Mouse (Mus musculus): ENCODE results near the gene Igf2bp2. TPM values are rescaled to one million over a fixed set of nuclear protein-coding genes. Genes with fewer than 3 reads are reported as not detected.
A peak's percentile ranks its signal among the peaks of the same experiment; 100 is the strongest.

Gene Igf2bp2
- polyA plus RNA-seq, 2 experiments from 2014 or later: 1.1 to 1.2 TPM

DNA sequence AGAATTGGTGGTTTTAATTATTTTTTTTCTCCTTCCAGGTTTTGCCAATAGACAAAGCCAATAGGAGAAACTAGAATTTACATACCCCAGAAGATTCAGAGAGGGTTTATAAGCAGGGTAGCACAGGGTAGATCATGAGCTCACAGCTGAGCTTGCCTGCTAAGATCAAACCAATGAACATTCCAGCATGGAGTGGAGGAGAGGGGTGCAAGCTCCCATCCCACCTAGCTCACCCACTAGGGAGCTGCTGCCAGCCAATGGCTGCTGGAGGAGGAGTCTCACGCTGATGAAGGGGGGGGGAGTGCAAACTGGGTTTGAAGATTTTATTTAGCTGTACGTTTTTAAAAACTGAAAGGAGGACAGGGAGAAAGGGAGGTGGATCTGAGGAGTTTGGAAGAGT is 14.0 kb downstream of the Igf2bp2 start:
- no peak for ATAC-seq

DNA sequence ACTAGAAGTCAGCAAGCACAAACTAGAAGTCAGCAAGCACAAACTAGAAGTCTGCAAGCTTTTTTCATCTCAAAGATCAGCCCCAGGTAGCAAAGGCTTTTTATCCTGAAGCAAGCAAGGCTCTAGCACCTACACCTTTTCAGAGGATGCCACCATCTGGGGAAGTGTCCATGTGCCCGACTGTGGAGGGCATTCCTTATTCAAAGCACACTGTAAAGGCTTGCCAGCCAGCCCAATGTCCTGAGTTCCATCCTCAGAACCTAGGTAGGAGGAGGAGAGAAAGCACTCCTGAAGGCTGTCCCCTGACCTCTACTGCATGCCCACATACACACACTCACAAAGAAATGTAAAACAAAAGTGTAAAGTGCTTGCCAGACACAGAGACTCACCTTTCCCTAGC is 16.0 kb downstream of the Igf2bp2 start:
- no peak for ATAC-seq

DNA sequence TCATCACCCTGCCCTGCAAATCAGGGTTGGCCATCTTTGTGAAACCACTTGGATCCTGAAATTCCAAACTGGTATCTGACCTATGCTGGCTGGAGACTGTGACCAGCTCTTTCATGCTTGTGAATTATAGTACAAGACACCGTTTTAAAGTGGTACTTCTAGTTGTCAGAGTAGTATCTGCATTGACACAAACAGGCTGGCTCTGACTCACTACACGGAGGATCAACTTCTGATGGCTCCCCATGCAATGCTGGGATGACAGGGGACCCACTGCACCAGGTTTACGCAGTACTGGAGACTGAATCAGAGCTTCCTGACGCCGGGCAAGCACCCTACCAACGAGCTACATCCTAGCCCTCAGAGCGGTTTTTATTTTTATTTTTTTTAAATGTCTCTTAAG is 17.0 kb downstream of the Igf2bp2 start:
- no peak for ATAC-seq

DNA sequence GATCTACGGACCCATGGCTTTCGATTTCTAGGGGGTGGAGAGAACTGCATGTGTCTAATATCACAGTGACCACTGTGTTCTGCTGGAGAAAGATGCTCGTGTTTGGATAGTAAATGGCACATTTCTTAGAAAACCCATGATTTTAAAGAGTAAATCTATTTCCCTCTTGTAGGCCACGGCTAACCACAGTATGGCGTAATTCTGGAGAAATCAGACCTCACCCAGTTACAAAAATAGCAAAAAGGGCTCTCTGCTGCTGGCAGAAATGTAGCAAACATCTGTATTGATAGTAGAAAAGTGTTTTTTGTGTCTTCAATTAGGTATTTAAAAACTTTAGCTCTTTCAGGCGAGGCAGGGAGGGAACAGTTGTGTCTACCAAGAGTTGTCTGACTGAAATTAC is 18.6 kb downstream of the Igf2bp2 start:
- ATAC-seq: no peak

DNA sequence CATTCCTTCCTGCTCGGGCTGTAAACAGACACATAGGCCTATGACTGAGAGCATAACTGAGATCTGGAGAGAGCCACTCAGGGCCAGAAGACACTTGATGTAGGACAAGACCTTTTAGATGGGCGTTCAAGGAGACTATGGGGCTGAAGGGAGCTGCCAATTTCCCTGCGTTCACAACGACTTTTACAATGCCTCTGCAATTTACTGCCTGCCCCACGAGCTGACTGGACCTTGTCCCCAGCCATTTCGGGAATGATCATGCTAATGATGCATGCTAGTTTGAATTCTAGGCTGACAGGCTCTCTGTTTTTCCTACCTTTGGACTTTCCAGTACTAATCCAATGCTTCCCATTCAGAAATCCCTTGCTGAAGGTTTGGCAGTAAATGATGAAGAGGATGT is 22.2 kb downstream of the Igf2bp2 start:
- ATAC-seq: no peak

DNA sequence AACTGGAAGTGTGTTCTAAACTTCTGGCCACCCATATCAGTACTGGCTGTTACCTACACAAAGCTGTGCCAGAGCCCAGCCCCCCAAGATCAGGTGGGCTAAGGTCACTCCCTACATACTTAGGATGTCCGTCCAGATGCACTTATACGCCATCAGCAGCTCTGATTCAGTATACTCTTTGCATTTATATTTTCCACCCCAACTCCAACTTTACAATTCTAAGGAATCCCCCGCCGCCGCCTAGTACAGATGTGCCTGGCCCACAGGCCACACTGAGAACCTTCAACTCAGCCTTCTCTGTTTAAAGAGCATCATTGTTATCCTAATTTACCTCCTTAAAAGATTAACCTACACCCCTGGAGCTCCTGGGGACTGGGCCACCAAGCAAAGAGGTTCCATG is 23.3 kb downstream of the Igf2bp2 start:
- no peak for ATAC-seq

DNA sequence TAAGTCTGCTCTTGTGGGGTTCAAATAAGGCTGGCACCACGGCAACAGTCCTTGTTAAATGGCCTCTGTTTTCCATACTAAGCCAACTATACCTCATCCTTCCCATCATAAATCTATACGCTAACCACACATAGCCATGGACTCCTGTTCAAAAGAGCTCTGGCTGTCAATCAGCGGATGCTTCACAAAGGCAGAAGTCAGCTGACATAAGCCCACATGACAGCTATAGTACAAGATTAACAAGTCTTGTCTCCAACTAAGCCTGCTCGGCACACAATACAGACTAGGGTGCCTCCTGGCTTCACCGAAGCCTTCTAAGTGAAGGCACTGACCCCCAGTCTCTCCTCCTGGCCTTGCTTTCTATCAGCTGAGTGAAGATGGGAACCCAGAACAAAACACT is 26.9 kb downstream of the Igf2bp2 start:
- no peak for ATAC-seq

DNA sequence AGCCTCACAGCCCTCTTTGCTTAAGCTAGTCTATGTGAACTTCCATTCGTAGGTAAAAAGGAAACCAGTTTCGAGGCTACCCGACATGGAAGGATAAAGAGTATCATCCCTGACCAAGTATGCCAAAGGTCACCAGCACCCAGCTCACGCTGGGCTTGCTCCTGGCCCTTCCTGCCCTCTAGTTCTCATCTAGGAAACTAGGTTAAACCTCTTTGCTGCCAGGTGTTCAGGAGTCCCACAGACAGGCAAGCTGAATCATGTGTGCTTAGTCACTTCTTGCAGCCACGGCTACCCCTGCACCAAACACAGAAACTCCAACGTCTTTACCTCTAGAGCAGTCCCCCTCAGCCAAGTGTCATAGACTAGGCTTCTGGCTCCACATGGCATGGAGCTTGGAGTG is 31.8 kb downstream of the Igf2bp2 start:
- no peak for ATAC-seq

DNA sequence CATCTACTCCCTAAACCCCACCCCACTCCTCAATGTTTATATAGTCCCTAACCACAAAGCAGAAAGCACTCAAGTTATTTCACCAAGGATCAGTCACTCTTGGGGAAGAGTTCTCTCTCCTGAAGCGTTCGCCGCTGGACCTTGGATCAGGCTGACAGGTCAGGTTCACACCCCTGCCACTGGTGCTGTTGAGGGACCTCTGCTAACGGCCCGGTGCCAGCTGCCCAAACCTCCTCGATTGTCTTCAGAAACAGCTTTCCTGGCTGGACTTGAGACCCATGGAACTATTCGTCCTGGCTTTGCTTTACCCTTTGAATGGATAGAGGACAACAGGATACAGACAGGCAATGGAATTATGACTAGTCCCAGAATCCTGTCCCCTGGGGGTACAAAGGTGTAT is 33.6 kb downstream of the Igf2bp2 start:
- no peak for ATAC-seq

DNA sequence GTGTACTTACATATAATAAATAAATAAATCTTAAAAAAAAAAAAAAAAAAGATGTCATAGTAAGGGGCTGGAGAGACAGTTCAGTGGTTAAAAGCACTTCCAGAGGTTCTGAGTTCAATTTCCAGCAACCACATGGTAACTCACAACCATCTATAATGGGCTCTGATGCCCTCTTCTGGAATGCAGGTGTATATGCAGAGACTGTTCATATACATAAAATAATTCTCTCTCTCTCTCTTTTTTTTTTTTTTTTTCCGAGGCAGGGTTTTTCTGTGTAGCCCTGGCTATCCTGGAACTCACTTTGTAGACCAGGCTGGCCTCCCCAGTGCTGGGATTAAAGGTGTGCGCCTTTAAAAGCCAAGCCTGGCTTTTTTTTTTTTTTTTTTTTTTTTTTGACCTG is 34.5 kb downstream of the Igf2bp2 start:
- ATAC-seq: no peak

DNA sequence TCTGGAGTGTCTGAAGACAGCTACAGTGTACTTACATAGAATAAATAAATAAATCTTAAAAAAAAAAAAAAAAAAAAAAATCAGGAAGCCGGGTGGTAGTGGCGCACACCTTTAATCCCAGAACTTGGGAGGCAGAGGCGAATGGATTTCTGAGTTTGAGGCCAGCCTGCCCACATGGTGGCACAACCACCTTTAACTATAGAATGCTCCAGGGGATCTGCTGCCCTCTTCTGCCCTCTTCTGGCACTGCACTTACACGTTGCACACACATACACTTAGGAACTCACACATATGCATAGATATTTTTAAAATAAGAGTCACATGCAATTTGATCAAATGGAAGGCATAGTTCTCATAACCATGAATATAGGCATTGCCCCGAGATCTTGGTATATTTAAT is 35.3 kb downstream of the Igf2bp2 start:
- ATAC-seq: no peak

DNA sequence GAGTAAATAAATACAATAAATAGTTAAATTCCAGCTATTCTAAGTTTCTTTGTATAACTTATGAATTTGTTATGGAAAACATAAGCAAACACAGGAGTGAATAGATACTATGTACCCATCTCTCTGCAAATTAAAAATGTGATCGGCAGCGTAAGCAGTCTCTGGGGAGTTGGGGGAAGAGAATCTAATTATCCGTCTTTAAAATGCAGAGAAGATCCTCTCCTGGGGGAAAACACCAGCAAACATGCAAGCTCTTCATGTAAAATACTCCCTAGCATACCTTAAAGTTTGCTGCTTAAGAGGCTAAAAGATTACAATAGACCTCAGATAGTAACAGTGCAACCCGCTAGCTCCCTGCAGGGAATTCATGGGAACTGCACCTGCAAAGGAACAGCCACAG is 36.2 kb downstream of the Igf2bp2 start:
- no peak for ATAC-seq

DNA sequence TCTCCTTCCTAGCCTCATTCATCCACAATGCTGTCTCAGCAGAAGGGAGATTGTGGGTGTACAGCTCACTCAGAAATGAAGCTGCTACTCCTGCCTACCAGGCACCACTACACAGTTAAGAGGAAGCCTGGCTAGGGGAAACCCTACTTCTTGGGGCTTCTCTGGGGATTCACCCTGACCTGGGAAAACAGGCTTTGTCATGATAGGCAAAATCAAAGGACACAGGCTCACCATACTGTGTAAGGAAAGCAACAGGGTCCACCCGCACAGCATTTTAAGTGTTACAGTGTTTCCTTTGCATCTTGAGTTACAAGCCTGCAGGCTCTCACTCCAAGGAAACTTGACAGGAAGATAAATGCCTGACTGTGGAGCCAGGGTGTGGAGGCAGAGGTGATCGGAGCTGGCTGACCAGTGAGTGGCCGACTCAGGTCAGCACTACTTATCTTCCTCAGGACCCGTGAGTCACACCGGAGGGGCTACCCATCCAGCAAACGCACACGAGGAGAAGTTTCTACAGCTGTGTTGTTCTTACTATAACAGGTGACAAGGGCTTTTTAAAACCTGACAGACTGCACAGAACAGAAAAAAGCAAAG is 38.7 kb downstream of the Igf2bp2 start:
- no peak for ATAC-seq

DNA sequence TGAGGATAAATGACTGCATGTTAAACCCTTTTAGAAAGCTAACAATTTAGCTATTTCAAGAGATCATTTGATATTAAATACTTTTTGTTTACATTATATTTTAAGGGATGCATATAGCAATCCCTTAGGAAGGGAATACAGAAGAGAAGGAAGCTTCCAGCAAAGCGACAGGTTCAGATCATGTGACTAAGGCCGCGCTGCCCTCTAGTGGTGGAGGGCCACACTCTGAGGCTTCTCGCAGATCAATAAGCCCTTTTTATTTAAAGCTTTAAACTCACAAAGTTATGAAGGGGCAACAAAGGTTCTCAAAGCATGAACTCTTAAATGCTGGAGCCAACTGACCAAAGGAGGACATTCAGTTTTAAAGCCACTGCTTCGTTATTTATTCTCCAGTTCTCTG is 39.4 kb downstream of the Igf2bp2 start:
- ATAC-seq: peak; percentile 60

DNA sequence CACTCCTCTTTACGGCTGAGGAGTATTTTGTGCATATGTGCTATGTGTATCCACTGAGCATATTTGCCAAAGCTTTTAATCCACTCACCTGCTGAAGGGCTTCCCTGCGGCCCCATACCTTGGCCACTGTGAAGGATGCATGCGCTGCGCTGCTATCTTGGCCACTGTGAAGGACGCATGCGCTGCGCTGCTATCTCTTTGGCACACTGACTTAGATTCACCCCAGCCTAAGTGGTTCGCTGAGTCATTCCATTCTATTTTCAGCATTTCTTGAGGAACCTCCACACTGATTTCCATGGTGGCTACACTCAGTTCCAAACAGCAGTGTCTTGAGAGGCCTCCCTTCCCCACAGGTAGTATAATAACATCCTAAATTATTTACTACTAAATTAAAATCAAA is 42.0 kb downstream of the Igf2bp2 start:
- ATAC-seq: no peak

DNA sequence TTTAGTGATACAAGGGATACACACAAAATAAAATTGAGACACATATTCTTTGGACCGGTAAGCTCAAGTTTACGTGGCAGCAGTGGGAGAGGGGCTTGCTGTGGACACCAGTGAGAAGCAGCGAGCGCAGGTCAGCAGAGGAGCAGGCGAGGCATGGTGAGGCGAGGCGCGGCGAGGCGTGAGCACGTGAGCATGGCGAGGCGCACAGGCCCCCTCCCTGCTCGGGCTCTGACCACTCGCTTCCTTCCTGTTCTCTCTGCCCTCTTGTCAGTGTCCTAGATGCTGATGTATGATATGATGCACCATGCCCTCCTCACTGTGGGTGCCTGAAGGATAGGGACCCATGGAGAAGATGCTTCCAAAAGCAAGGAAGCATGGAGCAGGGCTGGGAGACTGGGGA is 43.6 kb downstream of the Igf2bp2 start:
- peak; percentile 7 for ATAC-seq

DNA sequence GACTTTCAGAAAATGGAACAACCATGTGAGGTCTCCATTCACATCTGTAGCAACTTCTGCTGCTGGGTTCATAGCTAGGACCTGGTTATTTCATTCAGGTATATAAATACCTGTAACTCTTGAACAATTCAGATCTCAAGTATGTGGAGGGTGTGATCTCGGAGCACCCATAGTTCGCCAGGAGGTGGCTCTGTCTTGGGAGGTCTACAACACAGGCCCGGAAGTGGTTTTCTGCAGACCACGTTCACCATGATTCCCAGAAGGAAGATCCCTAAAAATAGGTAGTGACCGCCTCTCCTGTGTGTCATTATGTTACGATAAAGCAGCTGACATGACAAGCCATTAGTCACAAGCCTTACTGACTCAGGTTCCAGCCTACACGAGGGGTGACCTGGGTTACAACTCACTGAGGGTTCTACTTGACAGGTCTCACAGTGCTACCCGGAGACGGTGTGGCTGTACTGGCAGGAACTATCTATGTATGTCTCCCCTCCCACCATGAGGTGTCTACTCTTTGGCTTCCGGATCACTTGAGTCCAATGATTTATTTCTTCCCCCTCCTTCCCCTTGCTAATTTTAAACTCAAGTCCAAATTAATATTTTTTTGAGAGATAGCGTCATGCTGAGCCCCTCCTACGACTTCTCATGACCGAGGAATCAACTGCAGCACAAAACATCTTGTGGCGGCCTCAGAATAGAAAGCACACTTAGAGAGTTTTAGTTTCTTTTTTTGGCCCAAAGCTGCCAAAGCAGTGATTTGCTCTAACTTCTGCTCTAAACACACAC is 44.2 kb downstream of the Igf2bp2 start:
- peak; percentile 59 for ATAC-seq

DNA sequence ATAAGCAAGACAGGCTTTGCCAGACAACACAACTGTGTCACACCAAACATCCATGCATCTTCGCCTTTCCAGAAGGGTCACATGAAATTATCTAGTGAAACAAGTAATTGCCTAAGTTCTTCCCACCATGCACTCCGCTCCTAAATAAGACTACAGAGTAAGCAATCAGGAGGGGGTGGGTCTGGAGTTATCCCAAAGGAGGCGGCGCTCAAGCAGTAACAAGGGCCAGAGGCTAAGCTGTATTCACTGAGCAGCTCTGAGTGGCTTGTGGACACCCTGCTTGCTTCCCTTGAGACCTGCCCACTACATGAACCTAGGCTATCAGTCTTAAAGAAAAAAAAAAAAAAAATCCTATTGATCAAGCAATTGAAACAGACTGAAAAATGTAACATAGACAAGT is 44.9 kb downstream of the Igf2bp2 start:
- ATAC-seq: no peak

DNA sequence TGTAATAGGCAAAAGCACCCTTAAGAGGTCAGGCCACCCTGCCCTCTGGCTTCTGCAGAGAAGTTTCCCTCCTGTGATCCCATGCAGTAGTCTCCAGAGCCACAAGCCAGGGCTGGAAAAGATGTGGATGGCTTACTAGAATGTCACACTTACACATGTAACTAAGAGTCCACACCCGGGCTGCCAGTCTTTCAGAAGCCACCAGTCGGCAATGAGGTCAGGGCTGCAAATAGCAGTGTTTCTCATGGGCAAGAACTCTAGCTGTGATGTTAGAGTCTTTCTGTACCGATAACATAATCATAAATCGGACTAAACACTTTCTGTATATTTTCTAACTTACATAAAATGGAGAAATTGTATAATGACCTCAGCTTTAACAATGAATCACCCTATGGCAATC is 46.4 kb downstream of the Igf2bp2 start:
- no peak for ATAC-seq

DNA sequence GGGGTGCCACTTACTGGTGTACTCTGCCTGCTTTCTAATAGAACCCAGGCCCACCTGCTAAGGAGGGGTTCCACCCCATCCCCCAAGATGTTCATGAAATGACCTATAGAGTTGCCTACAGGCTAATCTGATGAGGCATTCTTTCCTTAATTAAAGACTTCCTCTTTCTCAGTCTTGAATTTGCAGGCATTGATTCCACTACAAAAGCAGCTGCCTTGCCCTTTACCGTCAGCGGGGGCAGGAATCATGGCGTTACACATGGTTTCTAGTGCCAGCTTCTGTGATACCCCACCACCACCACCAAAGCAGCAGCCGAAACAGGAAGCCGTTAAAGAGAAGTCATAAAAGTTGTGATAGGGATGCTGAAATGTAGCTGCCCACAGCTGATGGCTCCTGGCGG is 47.0 kb downstream of the Igf2bp2 start:
- ATAC-seq: no peak

DNA sequence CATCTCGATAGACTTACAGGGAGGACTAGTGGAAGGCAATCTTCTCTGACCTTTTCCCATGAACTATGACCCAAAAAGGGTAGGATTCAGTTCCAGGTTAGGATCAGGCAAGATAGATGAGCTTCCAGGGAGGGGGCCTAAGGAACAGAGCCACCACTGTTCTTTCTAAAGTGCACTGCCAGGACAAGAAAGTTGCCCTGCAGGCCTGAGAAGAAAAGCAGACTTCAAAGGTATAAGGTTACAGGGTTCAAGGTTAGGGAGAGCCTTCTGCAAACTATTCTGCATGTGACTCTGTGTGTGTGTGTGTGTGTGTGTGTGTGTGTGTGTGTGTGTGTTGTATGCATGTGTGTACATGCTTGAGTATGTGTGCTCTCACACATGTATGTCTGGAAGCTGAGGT is 53.1 kb downstream of the Igf2bp2 start:
- no peak for ATAC-seq

DNA sequence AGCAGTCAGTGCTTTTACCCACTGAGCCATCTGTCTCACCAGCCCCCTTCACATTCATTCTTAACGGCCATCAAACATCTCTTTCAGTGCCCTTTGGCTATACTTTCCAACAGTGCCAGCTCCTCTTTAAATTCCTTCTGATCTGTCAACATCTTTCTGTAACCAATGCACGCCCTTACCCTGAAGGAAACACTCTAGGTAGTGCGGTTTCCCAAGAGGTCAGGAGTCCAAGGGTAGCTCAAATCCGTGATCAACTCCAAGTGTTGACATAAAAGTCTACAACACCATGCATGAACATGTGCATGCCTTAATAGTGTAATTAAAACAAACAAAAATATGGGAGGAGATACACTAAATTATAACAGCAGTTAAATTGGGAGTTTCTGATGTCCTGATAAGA is 53.9 kb downstream of the Igf2bp2 start:
- no peak for ATAC-seq

DNA sequence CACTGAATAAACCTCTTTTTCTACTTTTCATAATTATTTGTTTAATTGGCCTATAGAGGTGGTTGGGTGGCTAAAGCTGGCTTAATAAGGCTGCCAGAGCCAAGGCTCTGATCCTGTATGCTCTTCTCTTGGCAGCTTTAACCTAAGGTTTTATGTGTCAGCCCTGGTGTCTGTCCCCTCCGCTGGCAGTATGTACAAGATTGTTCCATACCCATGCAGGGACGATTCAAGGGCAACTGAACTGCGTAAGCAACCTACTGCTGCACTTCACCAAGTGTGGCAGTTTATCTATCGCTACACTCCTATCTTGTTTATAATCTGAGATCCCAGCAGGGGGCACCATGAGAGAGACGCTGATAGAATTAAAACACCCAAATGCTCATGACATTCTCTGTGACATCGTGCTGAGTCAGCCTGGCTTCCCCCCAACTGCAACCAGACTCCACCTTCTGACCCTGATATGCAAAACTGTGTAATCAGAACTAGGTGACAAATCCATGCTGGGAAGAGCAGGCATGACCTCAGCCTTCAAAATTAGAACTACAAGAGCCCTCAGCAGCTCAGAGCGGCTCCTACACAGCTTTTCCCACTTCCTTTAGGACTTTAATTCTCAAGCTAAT is 55.1 kb downstream of the Igf2bp2 start:
- no peak for ATAC-seq

DNA sequence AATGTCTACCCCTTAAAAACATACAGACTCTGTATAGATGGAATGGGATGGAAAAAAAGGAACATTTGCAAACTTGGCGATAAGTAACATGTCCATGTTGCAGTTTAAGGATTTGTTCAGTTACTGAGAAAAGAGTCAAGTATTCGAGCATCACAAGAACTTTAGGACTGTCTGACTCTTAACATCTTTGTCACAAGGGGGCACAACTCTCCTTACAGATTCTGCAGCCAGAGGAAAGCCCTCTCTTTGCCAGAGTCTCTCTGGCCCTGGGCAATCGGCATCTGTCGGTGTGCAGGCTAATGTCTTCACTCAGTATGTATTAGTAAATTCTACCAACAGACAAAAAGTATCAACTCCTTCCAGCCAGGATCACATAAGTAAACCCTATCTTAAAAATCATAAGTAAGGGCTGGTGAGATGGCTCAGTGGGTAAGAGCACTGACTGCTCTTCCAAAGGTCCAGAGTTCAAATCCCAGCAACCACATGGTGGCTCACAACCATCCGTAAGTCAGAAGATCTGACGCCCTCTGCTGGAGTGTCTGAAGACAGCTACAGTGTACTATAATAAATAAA is 57.0 kb downstream of the Igf2bp2 start:
- no peak for ATAC-seq

All from CD4-positive, CD25-positive, alpha-beta regulatory T cell, adult 4 months (primary cell).